Mouse (Mus musculus) neural tube, embryonic 10.5 days (tissue): ENCODE data around the gene Tas1r1.

Experiments
- DNase-seq: peaks from one replicate; pipeline ENCODE4 v3.0.0-alpha.2; 2017; ENCODE audit warnings: low spot score; ENCODE audit errors: extremely low spot score

Gene Tas1r1

GRCm38 (mm10) chr4:152038225-152038984 lies at the start of gene Tas1r1:
Tas1r1 (minus strand) TSS chr4:152038568.
- no peak for DNase-seq

GRCm38 (mm10) chr4:152088133-152088532 lies 49.8 kb upstream of the Tas1r1 start:
- DNase-seq: no peak

GRCm38 (mm10) chr4:152087211-152088081 lies 49.1 kb upstream of the Tas1r1 start:
- no peak for DNase-seq

GRCm38 (mm10) chr4:152086505-152087210 lies 48.3 kb upstream of the Tas1r1 start:
- peak; percentile 79 for DNase-seq

GRCm38 (mm10) chr4:152084616-152085015 lies 46.2 kb upstream of the Tas1r1 start:
- no peak for DNase-seq

GRCm38 (mm10) chr4:152083611-152084220 lies 45.3 kb upstream of the Tas1r1 start:
- DNase-seq: no peak

- no peak for DNase-seq
These were observed 41.6 kb upstream of the Tas1r1 start for GRCm38 (mm10) chr4:152079931-152080330.

GRCm38 (mm10) chr4:152079261-152079660 lies 40.9 kb upstream of the Tas1r1 start:
- DNase-seq: no peak

GRCm38 (mm10) chr4:152078105-152078530 lies 39.8 kb upstream of the Tas1r1 start:
- no peak for DNase-seq

GRCm38 (mm10) chr4:152077191-152077590 lies 38.8 kb upstream of the Tas1r1 start:
- no peak for DNase-seq

GRCm38 (mm10) chr4:152074548-152074947 lies 36.2 kb upstream of the Tas1r1 start:
- no peak for DNase-seq

- DNase-seq: no peak
These were observed 35.3 kb upstream of the Tas1r1 start for GRCm38 (mm10) chr4:152073715-152074114.

GRCm38 (mm10) chr4:152072655-152073054 lies 34.3 kb upstream of the Tas1r1 start:
- no peak for DNase-seq

GRCm38 (mm10) chr4:152072121-152072601 lies 33.8 kb upstream of the Tas1r1 start, which contains the start of gene Plekhg5:
Plekhg5 (plus strand) TSS chr4:152072498.
- DNase-seq: no peak

- no peak for DNase-seq
These were observed 32.4 kb upstream of the Tas1r1 start for GRCm38 (mm10) chr4:152070494-152071396.

- no peak for DNase-seq
These were observed 30.9 kb upstream of the Tas1r1 start for GRCm38 (mm10) chr4:152069245-152069644.

GRCm38 (mm10) chr4:152068166-152068724 lies 29.9 kb upstream of the Tas1r1 start:
- DNase-seq: no peak

GRCm38 (mm10) chr4:152067280-152067679 lies 28.9 kb upstream of the Tas1r1 start:
- no peak for DNase-seq

GRCm38 (mm10) chr4:152062390-152063110 lies 24.2 kb upstream of the Tas1r1 start:
- DNase-seq: no peak
